Mouse (Mus musculus) E14TG2a.4 (cell line): Measurements from ENCODE around the gene Tmod4.
"Not testable (repeated sequence)": the region's sequence is repeated elsewhere in the genome, so short reads cannot be mapped to it uniquely, and the experiment has no call there.

Source experiments
- H3K27me3 ChIP-seq: 2 replicates; pipeline ENCODE4 v1.6.1; 2014; ENCODE audit warnings: low read length, control low read depth; ENCODE audit not compliant: insufficient read depth
- H3K36me3 ChIP-seq: 2 replicates; pipeline ENCODE4 v1.6.1; 2014; ENCODE audit warnings: low read length, control low read depth; ENCODE audit not compliant: insufficient read depth
- H3K4me1 ChIP-seq: replicated peaks from 2 replicates; pipeline ENCODE4 v1.6.1; 2014; ENCODE audit warnings: low read depth, low read length, control low read depth
- H3K4me3 ChIP-seq: replicated peaks from 2 replicates; pipeline ENCODE4 v1.5.1; 2014; ENCODE audit warnings: mild to moderate bottlenecking, low read length
- H3K9me3 ChIP-seq: 2 replicates; pipeline ENCODE4 v1.6.1; 2014; ENCODE audit warnings: low read length, control low read depth
- CTCF ChIP-seq: conservative IDR thresholded peaks from 2 replicates; pipeline ENCODE4 v1.5.1; 2014; ENCODE audit warnings: low read length
- NANOG ChIP-seq: IDR thresholded peaks from 2 replicates; pipeline ENCODE4 v1.6.1; 2014; ENCODE audit warnings: borderline replicate concordance, low read length, mixed read lengths
- POU5F1 ChIP-seq: IDR thresholded peaks from 2 replicates; pipeline ENCODE4 v1.6.1; 2014; ENCODE audit warnings: low read length, borderline replicate concordance

The Tmod4 gene

GRCm38 (mm10) chr3:95124246-95124645 lies at the start of gene Tmod4:
TSS of gene Tmod4 (plus strand) at chr3:95124476.
- Histone ChIP-seq H3K4me1 (peaks cover 42% of the 10 kb centered on the region), H3K9me3 (no peaks in the 10 kb centered on the region), H3K36me3 (peaks cover 58% of the 10 kb centered on the region), H3K4me3 (no peak within 1 kb of the TSS), H3K27me3 (no peaks in the 10 kb centered on the region)
- peak; percentile 79 for TF ChIP-seq CTCF
- TF ChIP-seq POU5F1: no peak

GRCm38 (mm10) chr3:95088071-95088470 lies 36.2 kb upstream of the Tmod4 start:
- no peak overlapping the region for H3K4me3 ChIP-seq
- H3K36me3 ChIP-seq: peaks cover 32% of the 10 kb centered on the region
- H3K4me1 ChIP-seq: peaks cover 29% of the 10 kb centered on the region
- no peak for TF ChIP-seq CTCF
- no peak for TF ChIP-seq POU5F1
- no peak for TF ChIP-seq NANOG
- H3K9me3 ChIP-seq: no peaks in the 10 kb centered on the region
- no peaks in the 10 kb centered on the region for H3K27me3 ChIP-seq

GRCm38 (mm10) chr3:95100854-95101253 lies 23.4 kb upstream of the Tmod4 start:
- TF ChIP-seq CTCF (no peak), POU5F1 (no peak), NANOG (no peak)
- no peaks in the 10 kb centered on the region for H3K9me3 ChIP-seq
- peaks cover 73% of the 10 kb centered on the region for H3K36me3 ChIP-seq
- no peak overlapping the region for H3K4me3 ChIP-seq
- no peaks in the 10 kb centered on the region for H3K27me3 ChIP-seq
- H3K4me1 ChIP-seq: peaks cover 46% of the 10 kb centered on the region

GRCm38 (mm10) chr3:95105121-95105520 lies 19.2 kb upstream of the Tmod4 start:
- no peaks in the 10 kb centered on the region for H3K27me3 ChIP-seq
- H3K9me3 ChIP-seq: no peaks in the 10 kb centered on the region
- TF ChIP-seq NANOG (no peak), CTCF (no peak), POU5F1 (no peak)
- H3K4me3 ChIP-seq: peak overlapping the region; percentile 99
- H3K4me1 ChIP-seq: peaks cover 50% of the 10 kb centered on the region
- H3K36me3 ChIP-seq: peaks cover 34% of the 10 kb centered on the region

GRCm38 (mm10) chr3:95105586-95106337 lies 18.5 kb upstream of the Tmod4 start:
- H3K9me3 ChIP-seq: no peaks in the 10 kb centered on the region
- no peaks in the 10 kb centered on the region for H3K27me3 ChIP-seq
- H3K4me3 ChIP-seq: peak overlapping the region; percentile 99
- no peak for TF ChIP-seq POU5F1
- no peak for TF ChIP-seq NANOG
- H3K36me3 ChIP-seq: peaks cover 28% of the 10 kb centered on the region
- peaks cover 45% of the 10 kb centered on the region for H3K4me1 ChIP-seq

- TF ChIP-seq CTCF: 0 out of 2 replicates have a peak, but pooled peaks have one; percentile 2
- no peak for TF ChIP-seq NANOG
- no peaks in the 10 kb centered on the region for H3K9me3 ChIP-seq
- peaks cover 20% of the 10 kb centered on the region for H3K36me3 ChIP-seq
- H3K4me1 ChIP-seq: peaks cover 39% of the 10 kb centered on the region
- peak within 1 kb of the TSS; percentile 99 for H3K4me3 ChIP-seq
- no peaks in the 10 kb centered on the region for H3K27me3 ChIP-seq
These were observed 17.7 kb upstream of the Tmod4 start, which contains the start of gene Pip5k1a for GRCm38 (mm10) chr3:95106338-95107117. TSS of gene Pip5k1a (minus strand) at chr3:95106930.

GRCm38 (mm10) chr3:95107308-95107707 lies 17.0 kb upstream of the Tmod4 start:
- H3K9me3 ChIP-seq, H3K27me3 ChIP-seq: not testable (repeated sequence)
- Histone ChIP-seq H3K36me3 (peaks cover 12% of the 10 kb centered on the region), H3K4me3 (peak overlapping the region; percentile 99), H3K4me1 (peaks cover 41% of the 10 kb centered on the region)

- Histone ChIP-seq H3K9me3 (no peaks in the 10 kb centered on the region), H3K36me3 (peaks cover 10% of the 10 kb centered on the region), H3K27me3 (no peaks in the 10 kb centered on the region), H3K4me3 (no peak overlapping the region), H3K4me1 (peaks cover 44% of the 10 kb centered on the region)
- TF ChIP-seq CTCF (peak; percentile 9; the same call in 1 of the 2 replicates), POU5F1 (no peak)
These were observed 16.4 kb upstream of the Tmod4 start for GRCm38 (mm10) chr3:95107898-95108297.

- TF ChIP-seq POU5F1: no peak
- TF ChIP-seq CTCF: no peak
- no peak for TF ChIP-seq NANOG
- Histone ChIP-seq H3K27me3 (no peaks in the 10 kb centered on the region), H3K4me3 (peak within 1 kb of the TSS; percentile 91), H3K36me3 (peaks cover 24% of the 10 kb centered on the region), H3K4me1 (peaks cover 48% of the 10 kb centered on the region), H3K9me3 (no peaks in the 10 kb centered on the region)
These were observed 13.2 kb upstream of the Tmod4 start, which contains the start of gene Vps72 for GRCm38 (mm10) chr3:95110911-95111726. TSS of gene Vps72 (plus strand) at chr3:95111022.
